Mouse (Mus musculus): Measurements from ENCODE around the gene Gm10778. TPM values are rescaled to one million over a fixed set of nuclear protein-coding genes. Genes with fewer than 3 reads are reported as not detected.

Gene Gm10778
- 0.09 and 0.13 TPM in 2 replicates for polyA plus RNA-seq (2012)

GRCm38 (mm10) chr10:81648803-81649775 is at the start of gene Gm10778:
Gm10778 (plus strand) TSS chr10:81649059.

GRCm38 (mm10) chr10:81600738-81601203 is 48.1 kb upstream of the Gm10778 start, which contains the start of gene Tle6:
Tle6 (minus strand) TSS chr10:81601073.

GRCm38 (mm10) chr10:81605974-81606751 is 42.7 kb upstream of the Gm10778 start, which contains the start of gene BC025920:
BC025920 (plus strand) TSS chr10:81606270.

GRCm38 (mm10) chr10:81626994-81627835 is 21.6 kb upstream of the Gm10778 start, which contains the start of gene Sirt6:
Sirt6 (minus strand) TSS chr10:81627797.

GRCm38 (mm10) chr10:81628390-81628789 is 20.5 kb upstream of the Gm10778 start, which contains the start of gene Ankrd24:
Ankrd24 (plus strand) TSS chr10:81628540.

GRCm38 (mm10) chr10:81704531-81705301 is 55.9 kb downstream of the Gm10778 start, which contains the start of gene Zfp433:
Zfp433 (plus strand) TSS chr10:81704825.

Other genes with a start within 250 kb of the Gm10778 start
- gene Nfic, start 193.4 kb upstream of the Gm10778 start, polyA plus RNA-seq (2012), result 223 and 238 TPM in 2 replicates
- 0.11 and 0.35 TPM in 2 replicates for gene Celf5, start 166.3 kb upstream of the Gm10778 start, polyA plus RNA-seq (2012)
- gene Ncln, start 152.7 kb upstream of the Gm10778 start, polyA plus RNA-seq (2012), result 293 and 377 TPM in 2 replicates
- gene S1pr4, start 148.9 kb upstream of the Gm10778 start, polyA plus RNA-seq (2012), result 29.4 and 31.3 TPM in 2 replicates
- 62.5 and 63.6 TPM in 2 replicates for gene Gna15, start 124.8 kb upstream of the Gm10778 start, polyA plus RNA-seq (2012)
- 12.9 and 13.1 TPM in 2 replicates for gene Gna11, start 103.9 kb upstream of the Gm10778 start, polyA plus RNA-seq (2012)
- 1,582 and 1,630 TPM in 2 replicates for gene Aes, start 89.6 kb upstream of the Gm10778 start, polyA plus RNA-seq (2012)
- gene Tle2, start 74.5 kb upstream of the Gm10778 start, polyA plus RNA-seq (2012), result 19.6 and 35.0 TPM in 2 replicates
- 28.2 and 41.6 TPM in 2 replicates for gene Tle6, start 48.0 kb upstream of the Gm10778 start, polyA plus RNA-seq (2012)
- 0.09 and 0.15 TPM in 2 replicates for gene BC025920, start 42.8 kb upstream of the Gm10778 start, polyA plus RNA-seq (2012)
- 75.3 and 78.0 TPM in 2 replicates for gene Sirt6, start 21.3 kb upstream of the Gm10778 start, polyA plus RNA-seq (2012)
- 5.9 and 7.5 TPM in 2 replicates for gene Ankrd24, start 20.5 kb upstream of the Gm10778 start, polyA plus RNA-seq (2012)
- 0.27 TPM in 1 of 2 replicates, not detected in the other for gene Zfp433, start 55.8 kb downstream of the Gm10778 start, polyA plus RNA-seq (2012)
- 0.04 TPM in 1 of 2 replicates, not detected in the other for gene Gm3055, start 122.1 kb downstream of the Gm10778 start, polyA plus RNA-seq (2012)
- gene Gm4767, start 163.1 kb downstream of the Gm10778 start, polyA plus RNA-seq (2012), result not detected in 2 replicates
- 0.04 and 0.21 TPM in 2 replicates for gene Gm32687, start 214.9 kb downstream of the Gm10778 start, polyA plus RNA-seq (2012)